Mouse (Mus musculus): ENCODE measurements around the gene Wdr78. TPM values are rescaled to one million over a fixed set of nuclear protein-coding genes. Genes with fewer than 3 reads are reported as not detected.

The Wdr78 gene
- polyA plus RNA-seq, 2 experiments: 3.4 to 7.0 TPM

DNA sequence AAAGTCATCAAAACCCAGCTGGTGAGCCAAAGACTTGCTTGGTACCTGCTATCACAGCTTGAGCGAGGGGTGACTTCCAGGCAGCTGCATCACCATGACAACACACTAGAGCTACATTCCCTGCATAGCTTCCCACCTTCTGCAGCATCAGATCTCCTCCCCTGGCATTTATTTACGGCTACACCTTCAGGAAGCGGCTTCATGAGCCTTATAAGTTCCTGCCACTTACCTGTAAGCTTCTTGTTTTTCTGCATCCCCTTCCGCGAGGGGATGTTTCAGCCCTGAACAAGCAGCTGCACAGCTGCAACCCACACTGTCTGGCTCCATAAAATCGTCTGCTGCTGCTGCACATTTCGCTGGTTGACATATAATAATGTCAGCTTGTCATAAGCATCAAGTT lies 102.5 kb downstream of the Wdr78 start:
- H3K9me3 ChIP-seq (ENCODE audit: control insufficient read depth, low read length): no peaks in the 10 kb centered on the region
- H3K9ac ChIP-seq (ENCODE audit: low read depth, low read length, severe bottlenecking): no peak overlapping the region
- no peaks in the 10 kb centered on the region for H3K36me3 ChIP-seq (ENCODE audit: control insufficient read depth, insufficient read depth, low read length)
- no peak overlapping the region for H3K27ac ChIP-seq (replicated peaks; ENCODE audit: low read depth, low read length)
- DNase-seq (ENCODE audit: low spot score) (no peak), ATAC-seq (ENCODE audit: low FRiP score, low read depth) (no peak)
- H3K4me2 ChIP-seq (replicated peaks; ENCODE audit: low read depth, low read length, severe bottlenecking): no peak overlapping the region
- H3K4me1 ChIP-seq (ENCODE audit: control insufficient read depth, insufficient read depth, low read length): peaks cover 15% of the 10 kb centered on the region
- WGBS: 14% methylated on average over 7 of the region's 7 CpGs
- no peak for TF ChIP-seq POLR2A (IDR thresholded peaks at IDR 0.05; ENCODE audit: borderline replicate concordance, extremely low read depth, insufficient read depth, insufficient read length)
- no peak overlapping the region for H3K4me3 ChIP-seq (replicated peaks; ENCODE audit: low read length)
- H3K27me3 ChIP-seq (ENCODE audit: control insufficient read depth, insufficient read depth, low read length): no peaks in the 10 kb centered on the region

DNA sequence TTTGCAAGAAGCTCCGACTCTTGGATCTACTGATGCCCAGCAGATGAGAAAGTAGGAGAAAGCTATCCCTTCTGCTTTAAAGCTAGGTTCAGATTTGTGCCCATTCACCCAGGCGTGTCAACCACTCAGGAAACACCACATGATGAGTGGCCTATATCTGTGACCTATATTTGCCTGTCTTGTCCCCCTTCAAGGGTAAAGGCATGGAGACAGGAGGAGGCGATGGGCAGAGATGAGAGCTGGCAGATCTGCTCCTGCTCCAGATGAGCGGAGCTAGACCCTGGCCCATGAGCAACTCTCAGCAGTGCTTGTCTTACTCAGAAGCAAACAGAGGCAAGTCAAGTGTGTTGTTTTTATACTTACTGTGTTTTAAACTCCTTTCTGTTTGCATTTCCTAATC lies 103.6 kb downstream of the Wdr78 start:
- H3K9me3 ChIP-seq (ENCODE audit: control insufficient read depth, low read length): no peaks in the 10 kb centered on the region
- DNase-seq (ENCODE audit: low spot score) (no peak), ATAC-seq (ENCODE audit: low FRiP score, low read depth) (no peak)
- 87% methylated on average over 4 of the region's 4 CpGs for WGBS
- H3K36me3 ChIP-seq (ENCODE audit: control insufficient read depth, insufficient read depth, low read length): no peaks in the 10 kb centered on the region
- no peak for TF ChIP-seq POLR2A (IDR thresholded peaks at IDR 0.05; ENCODE audit: borderline replicate concordance, extremely low read depth, insufficient read depth, insufficient read length)
- no peaks in the 10 kb centered on the region for H3K27me3 ChIP-seq (ENCODE audit: control insufficient read depth, insufficient read depth, low read length)
- H3K4me3 ChIP-seq (replicated peaks; ENCODE audit: low read length): no peak overlapping the region
- H3K4me2 ChIP-seq (replicated peaks; ENCODE audit: low read depth, low read length, severe bottlenecking): no peak overlapping the region
- H3K27ac ChIP-seq (replicated peaks; ENCODE audit: low read depth, low read length): no peak overlapping the region
- H3K9ac ChIP-seq (ENCODE audit: low read depth, low read length, severe bottlenecking): no peak overlapping the region
- peaks cover 26% of the 10 kb centered on the region for H3K4me1 ChIP-seq (ENCODE audit: control insufficient read depth, insufficient read depth, low read length)

DNA sequence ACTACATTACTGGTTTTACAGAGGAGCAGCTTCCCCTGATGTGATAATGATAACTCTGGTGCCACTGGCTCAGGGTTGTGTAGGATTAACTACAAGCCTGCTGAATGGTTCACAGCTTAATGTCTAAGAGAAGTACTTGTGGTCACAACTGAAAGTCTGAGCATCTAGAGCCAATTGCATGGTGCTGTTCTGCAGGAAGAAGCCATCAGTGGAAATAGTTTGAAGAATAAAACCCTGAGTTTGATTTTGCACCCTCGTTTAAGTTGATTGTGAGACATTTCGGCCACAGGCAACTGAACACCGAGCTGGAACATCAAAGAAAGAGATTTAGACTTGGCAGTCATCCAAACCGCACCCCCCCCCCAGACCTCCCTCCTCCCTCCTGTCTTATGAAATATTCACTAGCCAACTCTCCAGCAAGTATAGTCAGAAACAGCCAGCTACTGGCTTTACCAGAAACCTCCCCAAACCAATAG lies 107.4 kb downstream of the Wdr78 start:
- Histone ChIP-seq H3K9me3 (ENCODE audit: control insufficient read depth, low read length) (no peaks in the 10 kb centered on the region), H3K4me2 (replicated peaks; ENCODE audit: low read depth, low read length, severe bottlenecking) (no peak overlapping the region), H3K27me3 (ENCODE audit: control insufficient read depth, insufficient read depth, low read length) (no peaks in the 10 kb centered on the region), H3K4me3 (replicated peaks; ENCODE audit: low read length) (no peak overlapping the region), H3K9ac (ENCODE audit: low read depth, low read length, severe bottlenecking) (no peak overlapping the region), H3K36me3 (ENCODE audit: control insufficient read depth, insufficient read depth, low read length) (no peaks in the 10 kb centered on the region), H3K27ac (replicated peaks; ENCODE audit: low read depth, low read length) (no peak overlapping the region), H3K4me1 (ENCODE audit: control insufficient read depth, insufficient read depth, low read length) (peaks cover 26% of the 10 kb centered on the region)
- no peak for TF ChIP-seq POLR2A (IDR thresholded peaks at IDR 0.05; ENCODE audit: borderline replicate concordance, extremely low read depth, insufficient read depth, insufficient read length)
- WGBS: 15% methylated on average over 4 of the region's 4 CpGs
- DNase-seq (ENCODE audit: low spot score): peak; percentile 46
- ATAC-seq (ENCODE audit: low FRiP score, low read depth): no peak

DNA sequence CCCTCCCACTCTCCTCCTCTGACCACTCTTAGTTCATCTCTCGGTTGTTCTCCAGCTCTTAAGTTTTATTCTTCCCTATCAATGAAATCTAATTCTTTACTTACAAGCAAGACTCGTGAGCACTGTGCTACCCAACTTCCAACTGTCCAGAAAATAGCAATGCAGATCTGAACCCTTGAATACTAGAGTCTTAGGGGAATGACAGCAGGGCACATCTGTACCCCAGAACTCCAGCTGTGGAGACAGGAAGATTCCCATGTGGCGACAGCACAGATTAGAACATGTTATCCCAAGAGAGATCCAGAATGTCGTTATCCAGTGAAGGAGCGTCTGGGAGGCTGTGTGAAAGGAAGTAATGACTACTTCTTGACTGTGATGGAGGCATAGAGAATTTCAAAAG lies 108.1 kb downstream of the Wdr78 start:
- Histone ChIP-seq H3K36me3 (ENCODE audit: control insufficient read depth, insufficient read depth, low read length) (no peaks in the 10 kb centered on the region), H3K27me3 (ENCODE audit: control insufficient read depth, insufficient read depth, low read length) (no peaks in the 10 kb centered on the region), H3K4me3 (replicated peaks; ENCODE audit: low read length) (no peak overlapping the region), H3K27ac (replicated peaks; ENCODE audit: low read depth, low read length) (peak overlapping the region; percentile 83), H3K4me1 (ENCODE audit: control insufficient read depth, insufficient read depth, low read length) (peaks cover 26% of the 10 kb centered on the region), H3K9me3 (ENCODE audit: control insufficient read depth, low read length) (no peaks in the 10 kb centered on the region), H3K4me2 (replicated peaks; ENCODE audit: low read depth, low read length, severe bottlenecking) (no peak overlapping the region), H3K9ac (ENCODE audit: low read depth, low read length, severe bottlenecking) (no peak overlapping the region)
- no peak for TF ChIP-seq POLR2A (IDR thresholded peaks at IDR 0.05; ENCODE audit: borderline replicate concordance, extremely low read depth, insufficient read depth, insufficient read length)
- ATAC-seq (ENCODE audit: low FRiP score, low read depth) (no peak), DNase-seq (ENCODE audit: low spot score) (no peak)
- 49% methylated on average over 5 of the region's 5 CpGs for WGBS

DNA sequence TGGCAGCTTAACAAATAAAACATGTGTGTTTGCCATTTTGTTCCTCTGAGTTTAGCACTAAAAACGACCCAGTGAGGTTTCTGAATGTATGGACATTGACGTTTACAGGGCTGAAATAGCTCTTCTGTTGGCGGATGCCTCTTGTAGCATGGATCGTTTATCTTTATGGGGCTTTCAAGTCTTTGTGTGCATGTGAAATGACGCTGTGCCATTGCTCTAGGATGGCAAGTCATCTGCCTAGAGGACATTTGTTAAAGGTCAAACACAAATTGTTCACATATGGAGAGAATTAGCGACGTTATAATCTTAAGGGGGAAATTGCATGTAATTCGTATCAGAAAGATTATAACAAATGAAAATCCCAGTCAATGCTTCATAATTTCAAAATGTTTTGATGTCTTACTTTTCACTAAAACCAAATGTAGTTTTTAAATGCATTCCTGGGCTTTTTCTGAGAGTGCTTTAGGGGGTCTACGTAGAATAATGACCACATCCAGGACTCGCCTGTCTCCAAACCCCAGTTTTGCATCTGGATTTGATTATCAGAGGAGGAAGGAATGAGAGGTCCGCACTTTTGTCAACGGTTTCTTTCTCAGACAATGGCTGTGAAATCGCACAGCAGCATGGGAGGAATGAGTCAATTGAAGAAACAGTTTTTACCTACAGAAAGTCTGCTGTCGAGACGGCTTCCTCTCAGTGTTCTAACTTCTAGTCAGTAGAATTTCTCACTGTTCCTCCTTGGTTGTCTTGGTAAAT lies 109.0 kb downstream of the Wdr78 start:
- DNase-seq (ENCODE audit: low spot score): peak; percentile 65
- Histone ChIP-seq H3K27ac (replicated peaks; ENCODE audit: low read depth, low read length) (peak overlapping the region; percentile 83), H3K36me3 (ENCODE audit: control insufficient read depth, insufficient read depth, low read length) (no peaks in the 10 kb centered on the region), H3K27me3 (ENCODE audit: control insufficient read depth, insufficient read depth, low read length) (no peaks in the 10 kb centered on the region), H3K4me1 (ENCODE audit: control insufficient read depth, insufficient read depth, low read length) (peaks cover 26% of the 10 kb centered on the region), H3K9ac (ENCODE audit: low read depth, low read length, severe bottlenecking) (no peak overlapping the region), H3K4me3 (replicated peaks; ENCODE audit: low read length) (no peak overlapping the region), H3K4me2 (replicated peaks; ENCODE audit: low read depth, low read length, severe bottlenecking) (no peak overlapping the region), H3K9me3 (ENCODE audit: control insufficient read depth, low read length) (no peaks in the 10 kb centered on the region)
- ATAC-seq (ENCODE audit: low FRiP score, low read depth): peak; percentile 62; the same call in 1 of the 2 replicates
- TF ChIP-seq POLR2A (IDR thresholded peaks at IDR 0.05; ENCODE audit: borderline replicate concordance, extremely low read depth, insufficient read depth, insufficient read length): no peak
- WGBS: 16% methylated on average over 15 of the region's 15 CpGs

All from limb, embryonic 14.5 days (tissue).